Mouse (Mus musculus) left cerebral cortex, postnatal 36 days (tissue): ENCODE measurements at regions not wholly inside any gene's neighbourhood (a gene's known extent, or its start where the extent isn't known, plus 50 kb on each side); places are given as distances from the start of the nearest gene placed in this dataset.

ENCODE experiments used
- DNase-seq, 2 experiments: peaks; one replicate each; pipeline ENCODE4 v3.0.0; 2021 to 2022; ENCODE audit warnings: low spot score in 2 of 2, mixed read lengths in 1 of 2
- intact Hi-C: fragments of 180-260 bp; cut with DNase I; formaldehyde crosslinking; loops from one replicate; pipeline ENCODE4 v1.15.1; 2025

DNA sequence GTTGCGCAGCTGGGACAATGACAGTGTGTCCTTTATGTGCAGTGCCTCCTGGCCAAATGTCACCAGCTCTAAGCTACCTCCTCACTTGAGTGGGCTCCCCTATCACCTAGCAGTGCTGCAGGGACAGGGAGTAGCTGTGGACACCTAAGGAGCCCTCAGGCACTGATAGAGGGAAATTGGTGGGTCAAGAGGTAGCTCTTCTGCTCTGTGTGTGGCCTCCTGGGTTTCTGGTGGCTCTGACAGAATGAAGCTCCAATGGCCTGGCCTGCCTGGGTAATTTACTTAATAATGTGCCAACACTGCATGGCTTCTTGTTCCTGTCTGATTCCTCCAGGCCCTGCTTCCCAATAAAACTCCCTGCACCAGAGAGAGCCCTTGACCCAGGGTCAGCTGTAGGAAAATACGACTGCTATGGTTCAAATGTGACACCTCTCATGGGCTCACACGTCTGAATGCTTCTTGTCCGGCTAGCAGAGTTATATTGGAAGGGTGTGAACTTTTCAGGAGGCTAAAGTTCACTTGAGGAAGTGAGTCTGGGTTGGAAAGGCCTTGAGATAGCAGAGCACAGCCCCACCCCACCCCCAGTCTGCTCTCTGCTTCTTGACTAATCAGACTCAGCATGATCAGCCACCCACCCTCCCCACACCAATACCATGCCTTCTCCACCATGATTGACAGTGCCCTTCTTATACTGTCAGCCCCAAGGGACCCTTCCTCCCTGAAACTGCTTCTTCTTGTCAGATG lies 142.6 kb downstream of the Rybp start:
- intact Hi-C loops: loop anchor here (10.0 kb wide), 1 partner anchor 240 kb away; no protein-coding TSS in a partner anchor
- DNase-seq: no peak

DNA sequence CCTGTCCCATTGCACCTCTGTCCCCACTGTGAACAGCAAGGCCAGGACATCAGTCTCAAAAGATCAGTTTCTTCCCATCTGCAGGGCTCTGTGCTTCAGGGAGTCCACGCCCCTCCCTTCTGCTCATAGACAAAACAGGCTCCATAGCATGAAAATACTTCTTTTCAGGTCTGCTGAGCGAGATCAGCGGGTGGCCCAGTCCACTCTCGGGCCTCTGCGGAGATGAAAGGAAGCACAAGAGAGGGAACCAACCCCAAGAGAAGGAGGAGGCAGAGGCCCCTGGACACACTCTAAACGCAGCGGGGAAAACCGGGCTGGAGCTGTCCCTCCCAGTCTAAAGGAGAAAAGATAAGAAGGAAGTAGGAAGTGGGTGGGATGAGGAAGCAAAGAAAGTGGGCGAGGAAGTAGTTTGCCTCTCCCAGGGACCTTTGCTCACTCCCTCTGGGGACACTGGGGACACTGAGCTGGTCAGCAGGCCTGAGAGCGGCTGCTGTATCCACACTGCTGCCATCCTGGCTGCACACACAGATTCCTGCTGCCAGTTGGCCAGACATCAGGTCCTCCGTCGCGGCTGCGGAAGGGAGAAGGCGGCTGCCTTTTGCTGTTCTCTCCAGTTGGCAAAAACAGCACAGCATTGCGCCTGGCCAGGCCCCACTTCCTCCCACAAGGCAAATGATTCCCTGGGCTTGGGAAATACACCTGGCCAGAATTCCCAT lies 143.5 kb downstream of the Rybp start:
- peak; percentile 84 for DNase-seq
- intact Hi-C loops: loop anchor here (10.0 kb wide), 1 partner anchor 239 kb away; no protein-coding TSS in a partner anchor

DNA sequence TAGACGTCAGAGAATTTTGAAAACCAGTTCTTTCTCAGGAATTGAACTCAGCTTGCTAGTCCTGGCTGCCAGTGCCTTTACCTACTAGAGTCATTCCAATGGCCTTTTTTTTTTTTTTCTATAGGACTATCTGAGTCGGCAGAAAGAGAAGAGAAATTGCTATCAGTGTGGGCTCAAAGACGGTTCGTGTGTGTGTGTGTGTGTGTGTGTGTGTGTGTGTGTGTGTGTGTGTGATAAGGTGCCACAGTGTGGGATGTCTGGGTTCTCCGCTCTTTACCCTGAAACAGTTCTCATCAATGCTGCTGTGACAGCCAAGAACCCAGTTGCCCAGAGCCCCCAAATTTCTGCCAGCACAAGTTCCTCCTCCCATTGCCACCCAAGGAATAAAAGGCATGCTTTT lies 146.1 kb downstream of the Rybp start:
- no peak for DNase-seq
- intact Hi-C loops: loop anchor here (10.0 kb wide), 1 partner anchor 236 kb away; no protein-coding TSS in a partner anchor

DNA sequence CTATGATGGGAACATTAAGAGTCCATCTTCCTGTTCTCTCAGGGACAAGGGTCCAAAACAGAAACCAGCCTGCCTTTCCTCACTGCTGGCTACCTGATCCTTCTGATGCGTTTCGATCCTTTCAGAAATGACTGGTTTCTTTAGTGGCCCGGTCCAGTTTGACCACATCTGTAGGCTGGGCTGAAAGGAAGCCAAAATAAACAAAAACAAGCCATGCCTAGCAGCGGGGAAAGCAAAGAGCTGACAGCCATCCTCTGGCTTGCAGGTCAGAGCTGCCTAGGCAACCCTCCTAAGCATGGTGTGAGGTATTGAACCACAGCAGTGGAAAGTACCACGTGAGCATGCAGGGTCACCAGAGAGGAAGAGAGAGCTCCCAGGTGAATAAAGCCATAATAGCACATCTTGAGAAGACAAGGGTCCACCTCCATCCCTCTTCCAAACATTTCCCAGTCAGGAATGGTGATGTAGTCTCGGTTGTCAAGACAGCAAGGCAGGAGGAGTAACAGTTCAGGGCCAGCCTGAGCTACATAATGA lies 146.6 kb downstream of the Rybp start:
- DNase-seq: no peak
- intact Hi-C loops: loop anchor here (10.0 kb wide), 1 partner anchor 236 kb away; no protein-coding TSS in a partner anchor

DNA sequence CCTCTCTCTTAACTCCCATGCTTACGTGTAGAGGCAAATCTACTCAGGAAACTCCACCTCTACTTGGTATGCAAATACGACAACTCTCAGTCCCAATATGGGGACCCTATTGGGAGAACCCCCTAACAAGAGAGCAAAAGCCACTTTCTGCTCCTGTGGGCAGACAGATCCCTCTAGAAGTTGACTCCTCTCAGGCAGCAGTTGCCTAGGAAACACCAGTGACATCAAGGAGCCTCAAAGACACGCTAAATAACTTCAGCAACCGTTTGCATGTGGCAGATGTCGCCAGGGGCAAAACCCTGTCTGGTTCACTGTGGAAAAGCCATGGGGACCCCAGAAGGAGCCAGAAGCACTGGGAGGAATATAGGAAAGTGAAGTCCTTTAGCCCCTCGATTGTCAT lies 147.5 kb downstream of the Rybp start:
- intact Hi-C loops: loop anchor here (10.0 kb wide), 1 partner anchor 235 kb away; no protein-coding TSS in a partner anchor

DNA sequence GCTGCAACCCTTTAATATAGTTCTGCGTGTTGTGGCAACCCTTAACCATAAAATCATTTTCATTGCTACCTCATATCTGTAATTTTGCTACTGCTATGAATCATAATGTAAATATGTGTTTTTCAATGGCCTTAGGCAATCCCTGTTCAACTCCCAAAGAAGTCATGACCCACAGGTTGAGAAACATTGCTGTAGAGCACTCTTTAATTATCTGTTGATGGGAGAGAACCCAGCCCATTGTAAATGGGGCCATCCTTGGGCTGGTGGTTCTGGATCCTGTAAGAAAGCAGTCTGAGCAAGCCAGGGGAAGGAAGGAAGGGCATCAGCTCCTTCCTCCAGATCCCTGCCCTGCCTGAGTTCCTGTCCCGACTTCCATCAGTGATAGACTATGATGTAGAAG lies 148.6 kb downstream of the Rybp start:
- intact Hi-C loops: no loop called here
- no peak for DNase-seq

More for the DNA sequence above, 147.5 kb downstream of the Rybp start:
- DNase-seq: no peak

DNA sequence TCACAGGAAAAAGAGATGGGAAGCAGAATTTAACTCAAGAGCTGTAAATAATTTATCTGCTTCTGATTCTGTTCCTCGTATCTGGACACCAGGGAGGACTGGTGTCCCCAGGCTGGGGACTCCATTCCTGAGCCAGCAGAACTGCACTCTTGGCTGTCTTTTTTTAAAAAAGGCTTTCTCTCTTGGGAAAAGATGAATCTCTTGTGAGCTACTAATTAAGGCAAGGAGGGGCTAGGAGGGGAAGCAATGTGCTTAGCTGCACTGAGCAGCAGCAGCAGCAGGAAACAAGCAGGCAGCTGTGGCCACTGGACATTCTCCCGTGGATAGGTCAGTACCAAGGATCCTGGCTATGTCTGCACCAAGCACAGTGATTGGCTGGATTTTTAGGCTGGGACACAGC lies 152.1 kb downstream of the Rybp start:
- intact Hi-C loops: no loop called here
- no peak for DNase-seq

DNA sequence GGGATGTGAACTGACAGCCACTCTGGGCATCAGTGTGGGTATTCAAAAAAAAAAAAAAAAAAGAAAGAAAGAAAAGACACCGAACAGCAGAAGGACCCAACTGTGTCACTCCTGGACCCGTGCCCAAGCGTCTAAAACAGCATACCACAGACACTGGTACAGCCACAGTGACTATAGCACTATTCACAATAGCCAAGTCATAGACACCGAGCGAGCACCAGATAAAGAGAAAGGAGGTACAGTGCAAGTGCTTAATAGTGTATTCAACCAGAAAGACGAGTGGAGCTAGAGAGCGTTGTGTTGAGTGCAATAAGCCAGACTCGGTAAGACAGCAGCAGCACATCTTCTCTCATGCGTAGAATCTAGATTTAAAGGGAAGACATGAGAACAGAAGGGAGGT lies 153.3 kb downstream of the Rybp start:
- DNase-seq: no peak
- intact Hi-C loops: no loop called here

DNA sequence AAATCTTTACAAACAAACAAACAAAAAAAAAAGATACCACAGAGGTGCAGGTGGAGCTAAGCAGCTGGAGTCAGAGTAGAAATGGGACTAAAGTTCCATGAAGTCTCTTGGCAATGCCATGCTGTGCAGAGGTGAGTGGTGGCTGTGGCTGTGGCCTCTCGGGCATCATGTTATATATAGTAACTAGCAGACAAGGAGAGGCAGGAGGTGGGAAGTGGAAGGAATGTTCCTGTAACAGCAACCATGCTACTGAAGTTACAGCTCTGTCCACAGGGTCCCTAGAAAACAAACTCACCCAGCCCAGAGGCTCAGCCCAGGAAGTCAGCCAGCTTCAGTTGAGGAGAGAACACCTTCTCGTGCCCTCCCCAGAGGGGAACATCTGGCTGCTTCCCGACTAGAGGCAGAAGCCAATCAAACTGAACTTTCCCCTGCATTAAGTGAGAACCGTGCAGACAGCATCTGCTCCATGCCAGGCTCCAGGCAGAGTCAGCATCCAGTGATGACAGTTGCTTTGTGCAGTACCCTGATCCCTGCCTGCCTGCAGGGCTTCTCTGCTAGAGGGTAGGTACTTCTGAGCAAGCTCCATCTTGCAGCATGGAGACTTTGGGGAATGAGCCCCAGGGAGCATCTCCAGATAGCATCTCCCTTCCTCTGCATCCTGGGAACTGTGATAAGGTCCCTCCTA lies 154.2 kb downstream of the Rybp start:
- intact Hi-C loops: no loop called here
- no peak for DNase-seq

DNA sequence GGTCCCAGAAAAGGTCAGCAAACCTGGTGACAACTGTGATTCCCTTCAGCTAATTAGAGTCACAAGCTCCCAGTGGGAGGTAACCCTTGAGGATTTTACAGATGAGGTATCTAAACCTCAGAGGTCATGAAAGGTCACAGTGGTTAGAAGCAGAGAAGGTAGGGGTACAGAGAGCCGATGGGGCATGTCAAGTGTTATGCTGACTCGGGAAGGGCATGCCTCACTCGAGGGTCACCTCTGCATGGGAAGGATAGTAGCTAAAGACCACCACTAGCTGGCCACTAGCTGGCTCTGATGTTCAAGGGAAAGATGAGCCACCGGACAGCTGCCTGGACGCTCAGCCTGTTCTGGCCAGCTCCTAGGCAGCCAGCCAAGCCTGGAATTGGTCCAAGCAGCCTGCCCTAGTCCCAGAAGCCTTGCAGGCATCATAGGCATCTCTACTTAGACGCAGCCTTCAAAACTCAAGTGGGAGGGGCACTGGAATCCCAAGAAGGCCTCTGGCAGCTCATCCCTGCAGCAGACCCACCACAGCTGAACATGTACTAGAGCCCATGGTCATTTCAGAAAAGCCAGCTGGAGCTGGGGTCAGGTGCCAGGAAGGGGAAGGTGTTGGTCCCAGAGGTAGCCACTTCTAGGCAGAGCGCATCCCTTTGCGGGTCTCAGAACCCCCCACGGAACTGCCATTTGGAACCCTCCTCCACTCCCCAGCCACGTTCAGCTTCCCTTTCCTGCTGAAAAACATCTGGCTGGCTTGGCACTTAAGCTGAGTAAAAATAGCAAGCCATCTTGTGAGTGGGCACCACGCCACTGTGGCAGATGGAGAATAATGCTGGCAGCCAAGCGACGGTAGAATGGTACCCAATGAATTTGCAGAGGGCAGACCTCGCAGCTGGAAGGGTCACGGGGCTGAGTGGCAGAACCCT lies 159.8 kb downstream of the Rybp start:
- DNase-seq: peak; percentile 65 to 79
- intact Hi-C loops: no loop called here

DNA sequence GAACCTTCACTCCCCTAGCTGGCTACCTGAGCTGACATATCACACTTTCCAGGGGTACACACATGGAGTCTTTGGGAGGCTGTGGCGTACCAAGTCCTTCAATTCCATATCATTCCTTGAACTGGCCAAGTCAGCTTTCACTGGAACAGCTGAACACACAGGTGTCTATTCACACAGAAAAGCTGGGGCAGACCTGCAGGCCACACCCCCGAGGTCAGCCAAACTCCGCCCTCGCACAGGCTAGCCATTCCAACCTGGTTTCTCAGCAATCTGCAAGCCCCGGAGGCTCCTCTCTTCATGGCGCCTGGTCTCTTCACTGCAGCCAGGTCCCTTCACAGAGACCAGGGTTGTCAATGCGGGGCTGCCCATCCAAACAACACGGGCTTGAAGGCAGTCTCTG lies 160.5 kb downstream of the Rybp start:
- intact Hi-C loops: no loop called here
- no peak for DNase-seq

DNA sequence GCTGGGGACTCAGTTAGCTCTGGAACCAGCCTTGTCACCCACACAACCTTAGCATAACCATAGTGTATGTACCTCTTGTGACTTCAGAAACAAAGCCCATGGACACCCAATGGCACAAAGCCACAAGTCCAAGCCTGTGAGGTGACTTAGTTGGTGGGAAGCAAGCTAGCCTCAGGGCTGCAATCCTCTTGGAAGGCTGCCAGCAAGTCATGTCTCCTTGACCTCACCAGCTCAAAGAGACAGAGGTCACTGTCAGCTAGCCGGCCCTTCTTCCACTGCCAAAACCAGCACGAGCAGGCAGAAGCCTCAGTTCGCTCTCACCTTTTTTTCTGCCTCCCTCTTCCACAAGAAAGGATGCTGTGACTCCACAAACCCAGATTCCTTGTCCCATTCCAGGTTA lies 161.0 kb downstream of the Rybp start:
- DNase-seq: no peak
- intact Hi-C loops: no loop called here

DNA sequence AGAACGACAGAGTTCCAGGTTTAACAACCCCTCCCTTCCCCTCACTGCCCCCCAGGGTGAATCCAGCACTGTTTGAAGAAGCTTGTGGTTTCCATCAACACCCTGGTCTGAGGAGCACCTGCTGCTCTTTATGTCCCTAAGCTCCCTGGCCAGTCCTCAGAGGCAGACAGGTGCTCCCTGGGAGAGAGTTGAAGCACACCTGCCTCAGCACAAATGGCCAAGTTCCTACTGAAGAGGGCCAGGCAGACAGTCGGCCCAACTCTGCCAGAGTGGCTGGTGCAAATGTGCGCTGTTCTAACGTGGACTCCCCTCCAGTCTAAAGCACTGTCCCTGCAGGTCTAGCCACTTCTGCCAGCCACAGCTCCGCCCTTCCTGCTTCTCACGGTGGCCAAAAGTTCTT lies 166.0 kb downstream of the Rybp start:
- intact Hi-C loops: no loop called here
- no peak for DNase-seq

DNA sequence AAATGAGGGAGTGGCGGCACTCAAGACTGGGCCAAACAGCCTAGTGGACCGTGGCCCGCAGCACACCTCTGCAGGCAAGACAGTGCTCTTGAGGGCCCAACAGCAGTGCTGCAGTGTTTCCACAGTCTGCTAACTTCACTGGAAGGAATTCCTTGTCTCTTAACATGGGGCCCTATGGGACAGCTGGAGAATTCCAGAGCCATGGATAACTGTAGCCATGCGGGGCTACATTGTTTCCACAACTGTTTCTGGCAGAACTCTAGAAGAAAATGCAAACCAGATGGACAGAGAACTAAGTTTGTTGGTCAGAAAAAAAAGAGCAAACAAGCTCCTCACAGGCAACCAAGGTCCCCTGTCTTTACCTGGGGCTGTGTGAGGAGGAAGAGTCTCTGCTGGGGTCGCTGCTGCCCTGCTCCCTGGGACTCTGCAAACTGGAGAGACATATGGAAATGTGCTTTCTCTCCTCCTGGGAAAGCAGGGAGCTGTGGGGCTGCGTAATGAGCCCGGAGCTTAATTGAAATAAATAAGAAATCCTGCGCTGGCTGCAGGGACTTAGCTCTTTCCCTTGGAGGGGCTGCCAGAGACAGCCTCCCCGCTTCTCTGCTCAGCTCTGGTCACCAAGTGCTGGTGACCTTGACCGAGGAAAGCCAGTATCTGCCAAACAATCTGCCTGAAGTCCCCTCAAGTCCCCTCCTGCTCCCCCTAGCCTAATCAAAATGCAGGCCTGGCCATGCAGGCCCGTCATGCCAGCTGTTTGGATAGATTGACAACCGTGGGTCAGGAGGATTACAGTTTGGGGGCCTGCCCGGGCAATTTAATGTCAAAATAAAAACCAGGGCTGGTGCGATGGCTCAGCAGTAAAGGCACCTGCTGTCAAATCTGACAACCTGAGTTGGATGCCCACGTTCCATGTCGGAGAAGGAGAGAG lies 167.0 kb downstream of the Rybp start:
- intact Hi-C loops: no loop called here
- DNase-seq: no peak

DNA sequence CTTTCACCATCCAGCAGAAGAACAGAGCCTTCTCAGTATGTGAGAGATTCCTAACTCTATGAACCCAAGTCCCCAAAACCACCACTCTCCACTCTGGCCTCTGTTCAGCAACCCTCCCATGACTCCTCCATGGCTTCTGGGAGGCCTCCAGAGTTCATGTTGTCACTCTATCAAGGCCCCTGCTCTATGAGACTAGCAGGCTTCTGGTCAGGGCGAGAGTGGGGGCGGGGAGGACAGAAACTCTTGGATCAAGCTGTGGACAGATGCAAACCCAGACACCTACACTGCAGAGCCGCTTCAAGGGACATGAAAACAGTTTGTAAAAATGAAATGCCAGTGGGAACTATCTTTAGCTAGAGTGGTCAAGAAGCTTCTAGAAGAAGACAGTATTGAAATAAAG lies 170.2 kb downstream of the Rybp start:
- intact Hi-C loops: no loop called here
- DNase-seq: no peak

DNA sequence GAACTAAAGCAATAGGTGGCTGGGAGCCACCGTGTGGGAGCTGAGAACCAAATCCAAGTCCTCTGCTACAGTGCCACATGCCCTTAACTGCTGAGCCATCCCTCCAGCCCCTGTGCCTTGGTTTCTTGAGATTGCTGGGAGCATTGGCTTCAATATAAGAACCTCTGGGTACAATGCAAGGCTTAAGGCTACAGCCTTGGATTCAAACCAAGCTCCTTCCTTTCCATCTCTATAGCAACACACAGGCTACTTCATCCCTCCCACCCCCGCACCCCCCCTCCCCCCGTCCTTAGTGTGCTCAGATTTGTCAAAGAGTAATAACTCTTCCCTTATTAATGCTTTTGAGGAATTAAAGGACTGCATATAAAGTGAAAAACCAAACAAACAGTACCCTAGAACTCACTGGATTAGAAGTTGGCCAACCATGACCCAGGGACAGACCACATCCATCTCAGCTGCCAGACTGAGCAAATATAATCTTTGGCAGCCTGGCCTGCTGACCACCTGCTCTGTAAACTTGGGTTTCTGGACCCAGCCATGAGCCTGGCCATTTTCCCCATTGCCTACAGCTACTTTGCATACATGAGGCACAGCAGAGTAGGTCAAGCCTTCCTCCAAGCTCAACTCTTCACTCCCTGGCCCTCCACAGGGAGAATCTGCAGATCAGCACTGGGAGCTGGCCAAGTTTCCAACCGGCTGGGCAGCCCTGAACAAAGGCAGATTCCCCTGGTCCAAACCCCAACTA lies 173.7 kb downstream of the Rybp start:
- DNase-seq: no peak
- intact Hi-C loops: no loop called here

DNA sequence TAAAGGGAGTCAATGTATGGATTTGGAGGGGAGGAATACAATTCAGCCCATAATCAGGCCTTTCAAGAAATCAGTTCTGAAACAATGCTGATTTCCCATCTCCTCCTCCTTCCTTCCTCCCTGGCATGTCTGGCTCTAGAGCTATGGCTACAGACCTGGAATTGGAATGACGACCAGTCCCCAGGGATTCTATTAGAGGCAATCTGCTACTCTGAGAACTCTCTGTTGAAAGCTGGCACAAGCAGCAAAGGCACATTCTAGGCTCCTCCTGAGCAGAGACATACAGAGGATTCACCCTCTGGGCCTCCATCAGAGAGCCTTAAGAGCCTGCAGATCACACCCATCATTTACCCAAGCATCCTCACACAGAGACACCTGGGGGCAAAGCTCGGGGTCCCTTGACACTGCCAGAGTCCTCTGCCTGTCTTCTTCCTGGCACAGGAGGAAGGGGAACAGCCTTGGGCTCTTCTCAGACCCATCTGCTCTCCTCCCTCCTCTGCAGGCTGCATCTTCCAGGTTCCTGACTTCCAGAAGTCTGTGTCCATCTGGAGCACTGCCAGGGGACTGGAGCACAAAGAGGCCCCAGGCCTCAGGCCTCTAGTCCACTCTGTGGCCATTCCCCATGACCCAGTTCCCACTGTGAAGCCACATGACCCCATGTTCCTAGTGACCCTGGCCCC lies 176.2 kb downstream of the Rybp start:
- no peak for DNase-seq
- intact Hi-C loops: no loop called here
